Mouse (Mus musculus): ENCODE results near the gene Zc3h14.

GRCm38 (mm10) chr12:98784251-98784650 lies 37.5 kb downstream of the Zc3h14 start:
- TF ChIP-seq RCOR1 (conservative IDR thresholded peaks at IDR 0.05; ENCODE audit: low read depth, low read length), result no peak
- no peak for TF ChIP-seq POLR2A (IDR thresholded peaks at IDR 0.05; ENCODE audit: low read depth, low read length)
- TF ChIP-seq ZMIZ1 (IDR thresholded peaks at IDR 0.05; ENCODE audit: low read depth, low read length), result no peak
- TF ChIP-seq BHLHE40 (IDR thresholded peaks at IDR 0.05; ENCODE audit: low read depth, low read length), result no peak
- no peak for TF ChIP-seq CTCF (conservative IDR thresholded peaks at IDR 0.05 in 1 of 2, IDR thresholded peaks at IDR 0.05 in 1 of 2; ENCODE audit: low read depth in 2 of 2, low read length in 2 of 2)
- TF ChIP-seq MAZ (IDR thresholded peaks at IDR 0.05; ENCODE audit: low read depth, low read length), result no peak
- no peak for TF ChIP-seq MXI1 (IDR thresholded peaks at IDR 0.05; ENCODE audit: low read depth, low read length)
- TF ChIP-seq SIN3A (IDR thresholded peaks at IDR 0.05; ENCODE audit: low read length), result no peak
- no peak for TF ChIP-seq RAD21 (IDR thresholded peaks at IDR 0.05; ENCODE audit: low read depth, low read length)
- no peak for TF ChIP-seq UBTF (IDR thresholded peaks at IDR 0.05; ENCODE audit: low read depth, low read length)
- no peak for TF ChIP-seq ZNF384 (IDR thresholded peaks at IDR 0.05; ENCODE audit: low read depth, low read length)
- TF ChIP-seq EP300 (IDR thresholded peaks at IDR 0.05; ENCODE audit: low read length), result no peak
